Mouse (Mus musculus): ENCODE measurements around the gene Cacna1d. TPM values are rescaled to one million over a fixed set of nuclear protein-coding genes. Genes with fewer than 3 reads are reported as not detected.

The Cacna1d gene
- polyA plus RNA-seq, 1 experiment from 2014 or later: 1.4 TPM

DNA sequence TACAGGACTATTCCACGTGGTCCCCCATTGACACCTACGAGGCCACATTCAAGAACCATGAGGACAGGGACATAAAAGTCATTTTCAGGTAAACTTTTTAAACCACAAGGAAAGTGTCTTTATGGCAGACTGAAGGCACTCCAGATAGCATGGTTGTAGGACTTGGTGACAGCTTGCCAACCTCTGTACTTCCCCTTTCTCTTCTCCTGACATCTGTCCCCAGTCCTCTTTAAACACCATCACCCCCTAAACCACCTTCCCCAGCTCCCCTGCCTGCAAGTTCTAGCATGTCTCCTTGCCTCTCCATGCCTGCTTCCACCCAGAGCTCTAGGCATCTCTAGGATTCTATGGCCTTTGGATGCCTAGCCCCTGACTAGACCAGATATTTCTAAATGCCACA is 426.4 kb downstream of the Cacna1d start:
- Histone ChIP-seq H3K4me3 (ENCODE audit: low read depth, low read length) (no peak overlapping the region), H3K27me3 (ENCODE audit: control insufficient read depth, insufficient read depth, low read length) (no peaks in the 10 kb centered on the region), H3K27ac (ENCODE audit: low read depth, low read length) (no peak overlapping the region), H3K9ac (ENCODE audit: low read length) (no peak overlapping the region), H3K9me3 (ENCODE audit: control insufficient read depth, low read length) (no peaks in the 10 kb centered on the region), H3K4me1 (ENCODE audit: control insufficient read depth, insufficient read depth, low read length) (no peaks in the 10 kb centered on the region), H3K4me2 (ENCODE audit: low read depth) (no peak overlapping the region), H3K36me3 (ENCODE audit: control insufficient read depth, insufficient read depth, low read length) (no peaks in the 10 kb centered on the region)
- ATAC-seq (ENCODE audit: insufficient read depth, low FRiP score, low TSS enrichment) (no peak), DNase-seq (ENCODE audit: low spot score) (no peak)
- 88% methylated on average over 2 of the region's 2 CpGs for WGBS

DNA sequence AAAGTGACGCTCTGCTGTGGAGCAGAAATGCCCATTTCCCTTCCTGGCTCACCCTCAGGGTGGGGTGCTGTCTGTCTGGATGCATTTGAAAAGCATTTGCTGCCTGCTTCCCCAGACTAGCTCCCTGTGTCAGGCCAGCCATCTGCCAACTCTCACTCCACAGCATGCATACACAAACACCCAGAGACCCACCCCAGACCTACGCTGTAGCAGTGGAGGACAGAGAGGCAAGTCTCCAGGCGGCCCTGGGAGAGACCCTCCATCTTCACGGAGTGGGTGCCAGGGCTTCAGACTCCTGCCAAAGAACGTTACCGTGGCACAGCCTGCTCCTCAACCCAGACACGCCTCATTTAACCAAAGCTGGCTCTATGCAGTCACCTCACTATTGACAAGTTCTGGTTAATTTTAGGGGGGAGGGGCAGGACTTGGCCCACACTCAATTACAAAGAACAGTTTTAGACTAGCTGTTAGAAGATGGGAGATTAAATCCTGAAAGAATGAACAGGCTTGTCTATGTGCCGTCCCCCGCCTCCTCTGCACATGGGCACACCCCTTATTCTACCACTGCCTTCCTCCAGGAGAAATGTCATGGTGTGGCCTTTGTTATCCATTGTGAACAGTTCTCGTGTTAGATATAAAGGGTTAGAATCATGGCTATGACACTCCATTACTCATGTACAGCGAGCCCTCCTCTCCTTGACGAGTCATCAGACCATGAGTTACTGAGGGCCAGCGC is 435.1 kb downstream of the Cacna1d start:
- H3K36me3 ChIP-seq (ENCODE audit: control insufficient read depth, insufficient read depth, low read length): no peaks in the 10 kb centered on the region
- no peaks in the 10 kb centered on the region for H3K4me1 ChIP-seq (ENCODE audit: control insufficient read depth, insufficient read depth, low read length)
- no peak overlapping the region for H3K4me2 ChIP-seq (ENCODE audit: low read depth)
- no peak for DNase-seq (ENCODE audit: low spot score)
- H3K27ac ChIP-seq (ENCODE audit: low read depth, low read length): no peak overlapping the region
- no peak overlapping the region for H3K4me3 ChIP-seq (ENCODE audit: low read depth, low read length)
- no peak for ATAC-seq (ENCODE audit: insufficient read depth, low FRiP score, low TSS enrichment)
- no peaks in the 10 kb centered on the region for H3K9me3 ChIP-seq (ENCODE audit: control insufficient read depth, low read length)
- no peak overlapping the region for H3K9ac ChIP-seq (ENCODE audit: low read length)
- WGBS: 67% methylated on average over 13 of the region's 13 CpGs
- H3K27me3 ChIP-seq (ENCODE audit: control insufficient read depth, insufficient read depth, low read length): no peaks in the 10 kb centered on the region

- DNase-seq (ENCODE audit: low spot score) (no peak), ATAC-seq (ENCODE audit: insufficient read depth, low FRiP score, low TSS enrichment) (no peak)
- no peaks in the 10 kb centered on the region for H3K4me1 ChIP-seq (ENCODE audit: control insufficient read depth, insufficient read depth, low read length)
- no peaks in the 10 kb centered on the region for H3K36me3 ChIP-seq (ENCODE audit: control insufficient read depth, insufficient read depth, low read length)
- H3K4me3 ChIP-seq (ENCODE audit: low read depth, low read length): no peak overlapping the region
- H3K9me3 ChIP-seq (ENCODE audit: control insufficient read depth, low read length): no peaks in the 10 kb centered on the region
- H3K9ac ChIP-seq (ENCODE audit: low read length): no peak overlapping the region
- H3K27ac ChIP-seq (ENCODE audit: low read depth, low read length): no peak overlapping the region
- H3K27me3 ChIP-seq (ENCODE audit: control insufficient read depth, insufficient read depth, low read length): no peaks in the 10 kb centered on the region
- WGBS: 81% methylated on average over 7 of the region's 7 CpGs
- H3K4me2 ChIP-seq (ENCODE audit: low read depth): no peak overlapping the region
Measured at GRCm38 (mm10) chr14:30054922-30055321, 436.3 kb downstream of the Cacna1d start.

DNA sequence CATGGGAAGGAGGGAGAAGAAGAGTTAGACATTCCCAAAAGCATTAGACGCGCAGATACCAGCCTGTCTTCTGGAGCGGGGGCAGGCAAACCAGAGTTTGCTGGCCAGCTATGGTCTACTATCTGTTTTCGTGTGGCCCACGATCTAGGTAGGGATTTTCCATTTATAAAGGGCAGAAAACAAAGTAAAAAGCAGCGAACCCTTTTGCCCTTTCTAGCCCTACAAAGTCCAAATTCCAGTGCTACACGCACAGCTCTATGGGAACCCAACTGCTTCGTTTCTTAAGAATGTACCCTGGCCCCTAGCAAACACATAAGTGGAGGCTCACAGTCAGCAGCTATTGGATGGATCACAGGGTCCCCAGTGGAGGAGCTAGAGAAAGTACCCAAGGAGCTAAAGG is 441.0 kb downstream of the Cacna1d start:
- DNase-seq (ENCODE audit: low spot score) (no peak), ATAC-seq (ENCODE audit: insufficient read depth, low FRiP score, low TSS enrichment) (no peak)
- H3K27me3 ChIP-seq (ENCODE audit: control insufficient read depth, insufficient read depth, low read length): no peaks in the 10 kb centered on the region
- H3K4me2 ChIP-seq (ENCODE audit: low read depth): no peak overlapping the region
- 87% methylated on average over 8 of the region's 8 CpGs for WGBS
- H3K27ac ChIP-seq (ENCODE audit: low read depth, low read length): no peak overlapping the region
- no peaks in the 10 kb centered on the region for H3K9me3 ChIP-seq (ENCODE audit: control insufficient read depth, low read length)
- H3K9ac ChIP-seq (ENCODE audit: low read length): no peak overlapping the region
- H3K4me1 ChIP-seq (ENCODE audit: control insufficient read depth, insufficient read depth, low read length): no peaks in the 10 kb centered on the region
- no peaks in the 10 kb centered on the region for H3K36me3 ChIP-seq (ENCODE audit: control insufficient read depth, insufficient read depth, low read length)
- no peak overlapping the region for H3K4me3 ChIP-seq (ENCODE audit: low read depth, low read length)

DNA sequence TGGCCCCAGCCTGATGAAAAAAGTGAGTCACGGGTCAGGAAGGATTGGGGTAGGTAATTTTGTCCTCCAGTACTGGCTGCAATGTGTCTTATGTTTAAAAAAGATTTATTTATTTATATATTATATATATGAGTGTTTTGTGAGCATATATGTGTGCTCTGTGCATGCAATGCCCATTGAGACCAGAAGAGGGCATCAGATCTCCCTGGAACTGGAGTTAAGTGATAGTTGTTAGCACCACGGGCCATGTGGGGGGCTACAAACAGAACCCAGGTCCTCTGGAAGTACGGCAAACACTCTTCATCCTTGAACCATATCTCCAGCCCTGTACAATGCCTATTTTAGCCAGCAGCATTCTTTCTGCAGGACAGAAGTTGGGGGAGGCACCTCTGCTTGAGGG is 443.2 kb downstream of the Cacna1d start:
- no peaks in the 10 kb centered on the region for H3K4me1 ChIP-seq (ENCODE audit: control insufficient read depth, insufficient read depth, low read length)
- WGBS: 89% methylated on average over 3 of the region's 3 CpGs
- H3K36me3 ChIP-seq (ENCODE audit: control insufficient read depth, insufficient read depth, low read length): no peaks in the 10 kb centered on the region
- H3K27ac ChIP-seq (ENCODE audit: low read depth, low read length): no peak overlapping the region
- H3K4me2 ChIP-seq (ENCODE audit: low read depth): no peak overlapping the region
- H3K9me3 ChIP-seq (ENCODE audit: control insufficient read depth, low read length): no peaks in the 10 kb centered on the region
- no peak for ATAC-seq (ENCODE audit: insufficient read depth, low FRiP score, low TSS enrichment)
- H3K9ac ChIP-seq (ENCODE audit: low read length): no peak overlapping the region
- DNase-seq (ENCODE audit: low spot score): no peak
- H3K27me3 ChIP-seq (ENCODE audit: control insufficient read depth, insufficient read depth, low read length): no peaks in the 10 kb centered on the region
- H3K4me3 ChIP-seq (ENCODE audit: low read depth, low read length): no peak overlapping the region

DNA sequence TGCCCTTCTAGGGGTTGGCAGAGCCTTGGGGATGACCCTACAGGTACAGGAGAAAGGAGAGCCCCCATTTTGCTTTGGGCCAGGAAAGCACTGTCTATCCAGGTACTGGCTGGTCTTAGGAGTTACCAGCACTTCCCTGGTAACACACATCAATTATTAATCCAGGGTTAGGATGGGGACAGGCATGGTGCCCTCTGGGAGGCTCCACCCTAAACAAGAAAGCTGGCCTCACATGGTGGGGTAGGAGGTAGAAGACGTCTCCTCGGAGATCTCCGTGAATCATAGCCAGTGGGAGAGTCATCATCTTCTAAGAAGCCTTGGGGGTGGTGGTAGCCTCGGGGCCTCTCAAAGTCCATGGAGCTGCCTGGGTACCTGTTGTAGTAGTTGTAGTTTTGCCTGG is 444.3 kb downstream of the Cacna1d start:
- Histone ChIP-seq H3K9ac (ENCODE audit: low read length) (no peak overlapping the region), H3K4me1 (ENCODE audit: control insufficient read depth, insufficient read depth, low read length) (no peaks in the 10 kb centered on the region), H3K4me2 (ENCODE audit: low read depth) (no peak overlapping the region), H3K4me3 (ENCODE audit: low read depth, low read length) (no peak overlapping the region), H3K27me3 (ENCODE audit: control insufficient read depth, insufficient read depth, low read length) (no peaks in the 10 kb centered on the region), H3K36me3 (ENCODE audit: control insufficient read depth, insufficient read depth, low read length) (no peaks in the 10 kb centered on the region), H3K27ac (ENCODE audit: low read depth, low read length) (no peak overlapping the region), H3K9me3 (ENCODE audit: control insufficient read depth, low read length) (no peaks in the 10 kb centered on the region)
- no peak for DNase-seq (ENCODE audit: low spot score)
- ATAC-seq (ENCODE audit: insufficient read depth, low FRiP score, low TSS enrichment): no peak
- 81% methylated on average over 4 of the region's 4 CpGs for WGBS

GRCm38 (mm10) chr14:30045704-30046220 is 445.5 kb downstream of the Cacna1d start:
- Histone ChIP-seq H3K27me3 (ENCODE audit: control insufficient read depth, insufficient read depth, low read length) (no peaks in the 10 kb centered on the region), H3K4me3 (ENCODE audit: low read depth, low read length) (no peak overlapping the region), H3K27ac (ENCODE audit: low read depth, low read length) (no peak overlapping the region), H3K4me2 (ENCODE audit: low read depth) (no peak overlapping the region), H3K36me3 (ENCODE audit: control insufficient read depth, insufficient read depth, low read length) (no peaks in the 10 kb centered on the region), H3K9me3 (ENCODE audit: control insufficient read depth, low read length) (no peaks in the 10 kb centered on the region), H3K4me1 (ENCODE audit: control insufficient read depth, insufficient read depth, low read length) (no peaks in the 10 kb centered on the region), H3K9ac (ENCODE audit: low read length) (no peak overlapping the region)
- ATAC-seq (ENCODE audit: insufficient read depth, low FRiP score, low TSS enrichment) (no peak), DNase-seq (ENCODE audit: low spot score) (no peak)
- 86% methylated on average over 8 of the region's 8 CpGs for WGBS

DNA sequence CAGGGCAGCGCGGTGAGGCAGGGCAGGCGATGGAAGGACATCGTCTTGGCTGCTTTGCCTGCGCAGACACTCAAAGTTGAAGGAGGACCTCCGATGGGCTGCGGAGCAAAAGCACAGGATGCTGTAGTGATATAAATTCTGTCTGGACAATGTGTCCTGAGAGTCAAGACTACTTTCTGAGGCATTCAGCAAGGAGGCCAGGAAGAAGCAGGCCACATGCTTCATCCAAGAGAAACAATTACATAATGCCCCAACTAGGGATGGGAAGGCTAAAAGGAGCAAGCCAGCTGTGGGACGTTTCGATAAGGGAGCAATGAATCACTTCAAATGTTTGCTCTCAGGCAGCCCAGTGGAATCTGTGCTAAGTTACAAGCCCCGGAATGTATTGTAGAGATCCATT is 446.0 kb downstream of the Cacna1d start:
- Histone ChIP-seq H3K9ac (ENCODE audit: low read length) (no peak overlapping the region), H3K9me3 (ENCODE audit: control insufficient read depth, low read length) (no peaks in the 10 kb centered on the region), H3K27ac (ENCODE audit: low read depth, low read length) (no peak overlapping the region), H3K4me1 (ENCODE audit: control insufficient read depth, insufficient read depth, low read length) (no peaks in the 10 kb centered on the region), H3K36me3 (ENCODE audit: control insufficient read depth, insufficient read depth, low read length) (no peaks in the 10 kb centered on the region), H3K4me3 (ENCODE audit: low read depth, low read length) (no peak overlapping the region), H3K4me2 (ENCODE audit: low read depth) (no peak overlapping the region), H3K27me3 (ENCODE audit: control insufficient read depth, insufficient read depth, low read length) (no peaks in the 10 kb centered on the region)
- DNase-seq (ENCODE audit: low spot score) (no peak), ATAC-seq (ENCODE audit: insufficient read depth, low FRiP score, low TSS enrichment) (no peak)
- WGBS: 87% methylated on average over 10 of the region's 10 CpGs

GRCm38 (mm10) chr14:30043356-30043940 is 447.8 kb downstream of the Cacna1d start:
- 89% methylated on average over 7 of the region's 7 CpGs for WGBS
- no peaks in the 10 kb centered on the region for H3K4me1 ChIP-seq (ENCODE audit: control insufficient read depth, insufficient read depth, low read length)
- no peak overlapping the region for H3K4me2 ChIP-seq (ENCODE audit: low read depth)

More at GRCm38 (mm10) chr14:30043356-30043940, 447.8 kb downstream of the Cacna1d start:
- Histone ChIP-seq H3K4me3 (ENCODE audit: low read depth, low read length) (no peak overlapping the region), H3K9ac (ENCODE audit: low read length) (no peak overlapping the region), H3K36me3 (ENCODE audit: control insufficient read depth, insufficient read depth, low read length) (no peaks in the 10 kb centered on the region), H3K27ac (ENCODE audit: low read depth, low read length) (no peak overlapping the region), H3K27me3 (ENCODE audit: control insufficient read depth, insufficient read depth, low read length) (no peaks in the 10 kb centered on the region), H3K9me3 (ENCODE audit: control insufficient read depth, low read length) (no peaks in the 10 kb centered on the region)
- ATAC-seq (ENCODE audit: insufficient read depth, low FRiP score, low TSS enrichment): no peak
- no peak for DNase-seq (ENCODE audit: low spot score)

All from neural tube, embryonic 11.5 days (tissue).